In genomic region chr14:20873307-20873706, GRCm38 (mm10) we compare ENCODE assay signal across 8 mouse cellular contexts. TPM values are rescaled to one million over a fixed set of nuclear protein-coding genes. Genes with fewer than 3 reads are reported as not detected.
A peak's percentile ranks its signal among the peaks of the same experiment; 100 is the strongest.
DNase-seq lines count a peak whose midpoint lies in the region; ATAC-seq lines count a peak whose summit lies in the region.

No protein-coding gene starts in this region.

- 1% methylated on average over 8 of the region's 8 CpGs for WGBS in forebrain, embryonic 15.5 days

- no peaks in the 10 kb centered on the region for H3K36me3 ChIP-seq in forebrain, embryonic 15.5 days

- H3K4me2 ChIP-seq in forebrain, embryonic 15.5 days (replicated peaks): no peak overlapping the region

- intact Hi-C loops in heart, postnatal 14 days (cut with DNase I): loop anchor here (1.0 to 5.0 kb wide), 4 partner anchors 70 to 151 kb away; no protein-coding TSS in a partner anchor

- ATAC-seq in forebrain, embryonic 15.5 days (replicated peaks): peak; percentile 51; the same call in 1 of the 2 replicates

- no peaks in the 10 kb centered on the region for H3K4me1 ChIP-seq in forebrain, embryonic 15.5 days

- H3K4me3 ChIP-seq in forebrain, embryonic 15.5 days: no peak overlapping the region

- H3K9ac ChIP-seq in forebrain, embryonic 15.5 days (replicated peaks): no peak overlapping the region

- no peaks in the 10 kb centered on the region for H3K9me3 ChIP-seq in forebrain, embryonic 15.5 days

- no peak overlapping the region for H3K27ac ChIP-seq in forebrain, embryonic 15.5 days (replicated peaks)

- peak; percentile 50 for DNase-seq in MEL-GATA-1-ER (ENCODE audit: extremely low read depth, low read depth)
- DNase-seq in c-Kit-positive CD71-positive TER-119-negative erythroid progenitor cells, embryonic 14.5 days (ENCODE audit: low read depth): peak; percentile 80
- DNase-seq in heart, postnatal 14 days: peak; percentile 87 to 94
- peak; percentile 89 to 91 for DNase-seq in layer of hippocampus, postnatal 10 days (ENCODE audit: low spot score in 2 of 2)
- DNase-seq in lung, postnatal 10 days: peak; percentile 91
- DNase-seq in right cerebral cortex, postnatal 10 days (ENCODE audit: low spot score in 2 of 2): peak; percentile 85 to 90
- peak; percentile 54 for DNase-seq in urinary bladder, postnatal 10 days (ENCODE audit: low spot score)

- H3K27me3 ChIP-seq in forebrain, embryonic 15.5 days: no peaks in the 10 kb centered on the region

RNA-seq across cellular contexts. Expression of gene Plau, which starts 36.8 kb away (rescaled TPM):
- polyA plus RNA-seq in forebrain, embryonic 15.5 days (2015; fragmentation: Nextera tagmentation; extraction: Ambion mirVana): 0.27 and 0.28 TPM in 2 replicates
- 1 to 10 TPM; 5.7 to 6.1 TPM for total RNA-seq in heart, postnatal 14 days (2021)
- 1 to 10 TPM; 4.3 to 4.6 TPM for total RNA-seq in layer of hippocampus, postnatal 10 days (2021)

RNA-seq across cellular contexts. Expression of gene Vcl, which starts 55.9 kb away (rescaled TPM):
- 9.0 and 10.9 TPM in 2 replicates for polyA plus RNA-seq in forebrain, embryonic 15.5 days (2015; fragmentation: Nextera tagmentation; extraction: Ambion mirVana)
- 100 to 1,000 TPM; 132 to 149 TPM for total RNA-seq in heart, postnatal 14 days (2021)
- total RNA-seq in layer of hippocampus, postnatal 10 days (2021): 10 to 100 TPM; 34.4 to 40.2 TPM
